Mouse (Mus musculus): ENCODE data around the gene Trim39. TPM values are rescaled to one million over a fixed set of nuclear protein-coding genes. Genes with fewer than 3 reads are reported as not detected.

The Trim39 gene
- 10 to 100 TPM; 12.9 to 20.8 TPM for polyA plus RNA-seq (2017; shearing (Covaris generic))

GRCm38 (mm10) chr17:36271586-36272256 is at the start of gene Trim39:
Gene Trim39, minus strand, starts transcription at chr17:36272247.

GRCm38 (mm10) chr17:36286390-36286789 is 14.3 kb upstream of the Trim39 start, which contains the start of gene H2-M10.2:
Gene H2-M10.2, minus strand, starts transcription at chr17:36286490.

GRCm38 (mm10) chr17:36257969-36258368 is 14.1 kb downstream of the Trim39 start, which contains the start of gene Rpp21:
Gene Rpp21, minus strand, starts transcription at chr17:36258069.

Other genes with a start within 250 kb of the Trim39 start
- gene H2-T23, start 239.4 kb downstream of the Trim39 start, polyA plus RNA-seq (2017; shearing (Covaris generic)): 100 to 1,000 TPM; 796 to 873 TPM
- gene H2-T22, start 229.5 kb downstream of the Trim39 start, polyA plus RNA-seq (2017; shearing (Covaris generic)): 100 to 1,000 TPM; 306 to 313 TPM
- gene Gm6034, start 229.3 kb downstream of the Trim39 start, polyA plus RNA-seq (2017; shearing (Covaris generic)): under 1 TPM; 0.18 to 0.22 TPM
- gene Gm11127, start 213.9 kb downstream of the Trim39 start, polyA plus RNA-seq (2017; shearing (Covaris generic)): not detected
- 1 to 10 TPM in 1 of 2 experiments, under 1 TPM in 1; 0.75 to 1.2 TPM for gene Gm19684, start 150.6 kb downstream of the Trim39 start, polyA plus RNA-seq (2017; shearing (Covaris generic))
- gene Gm7030, start 142.8 kb downstream of the Trim39 start, polyA plus RNA-seq (2017; shearing (Covaris generic)): under 1 TPM; 0.36 to 0.51 TPM
- 10 to 100 TPM in 1 of 2 experiments, 1 to 10 TPM in 1; 5.7 to 14.7 TPM for gene Gm8909, start 103.7 kb downstream of the Trim39 start, polyA plus RNA-seq (2017; shearing (Covaris generic))
- gene H2-T3, start 82.0 kb downstream of the Trim39 start, polyA plus RNA-seq (2017; shearing (Covaris generic)): under 1 TPM; 0.54 to 0.55 TPM
- 100 to 1,000 TPM; 153 to 154 TPM for gene Rpp21, start 14.2 kb downstream of the Trim39 start, polyA plus RNA-seq (2017; shearing (Covaris generic))
- gene H2-M10.2, start 14.2 kb upstream of the Trim39 start, polyA plus RNA-seq (2017; shearing (Covaris generic)): under 1 TPM; 0.14 to 0.16 TPM
- not detected for gene H2-M10.1, start 53.9 kb upstream of the Trim39 start, polyA plus RNA-seq (2017; shearing (Covaris generic))
- not detected for gene H2-M10.3, start 96.2 kb upstream of the Trim39 start, polyA plus RNA-seq (2017; shearing (Covaris generic))
- not detected for gene H2-M10.4, start 190.1 kb upstream of the Trim39 start, polyA plus RNA-seq (2017; shearing (Covaris generic))

All from activated CD4-positive, CD25-positive, alpha-beta regulatory T cell (primary cell).